Mouse (Mus musculus) hindbrain, postnatal 0 days (tissue): Measurements from ENCODE around the gene Slc1a2. TPM values are rescaled to one million over a fixed set of nuclear protein-coding genes. Genes with fewer than 3 reads are reported as not detected.

ENCODE experiments used
- ATAC-seq: fragments of 200-750 bp; cut with Nextera tagmentation; 2 replicates; pipeline ENCODE4 v1.8.0; 2017; ENCODE audit warnings: mild to moderate bottlenecking, moderate TSS enrichment, moderate library complexity
- DNase-seq: peaks from one replicate; pipeline ENCODE4 v3.0.0-alpha.2; 2015; ENCODE audit warnings: low spot score
- H3K27ac ChIP-seq: fragments of 300-500 bp; sonication (generic); 2 replicates; pipeline ENCODE4 v1.5.1; 2014; ENCODE audit warnings: mild to moderate bottlenecking
- H3K27me3 ChIP-seq: fragments of 300-500 bp; sonication (generic); 2 replicates; pipeline ENCODE4 v1.6.1; 2014; ENCODE audit warnings: low read length, mixed read lengths; ENCODE audit not compliant: insufficient read depth
- H3K36me3 ChIP-seq: fragments of 300-500 bp; sonication (generic); 2 replicates; pipeline ENCODE4 v1.6.1; 2014; ENCODE audit warnings: low read length, mixed read lengths; ENCODE audit not compliant: insufficient read depth
- H3K4me1 ChIP-seq: fragments of 300-500 bp; sonication (generic); 2 replicates; pipeline ENCODE4 v1.6.1; 2014; ENCODE audit warnings: antibody characterized with exemption, low read length, mixed read lengths; ENCODE audit not compliant: insufficient read depth
- H3K4me2 ChIP-seq: fragments of 300-500 bp; sonication (generic); 2 replicates; pipeline ENCODE4 v1.6.1; 2014; ENCODE audit warnings: low read depth, mild to moderate bottlenecking, low read length, moderate library complexity, mixed read lengths
- H3K4me3 ChIP-seq: fragments of 300-500 bp; sonication (generic); 2 replicates; pipeline ENCODE4 v1.5.1; 2014; ENCODE audit warnings: low read length
- H3K9ac ChIP-seq: fragments of 300-500 bp; sonication (generic); replicated peaks from 2 replicates; pipeline ENCODE4 v1.6.1; 2014; ENCODE audit warnings: mild to moderate bottlenecking, low read length, moderate library complexity, mixed read lengths
- H3K9me3 ChIP-seq: fragments of 300-500 bp; sonication (generic); 2 replicates; pipeline ENCODE4 v1.6.1; 2016; ENCODE audit warnings: low read length, mixed read lengths
- CTCF ChIP-seq: IDR thresholded peaks from 2 replicates; pipeline ENCODE4 v1.5.1; 2016; ENCODE audit warnings: antibody characterized with exemption, control low read depth, low read depth
- WGBS: fragments of 180-500 bp; shearing (Covaris S2); extraction: QIAGEN DNeasy Blood & Tissue Kit; methylation state at CpG from one replicate; pipeline ENCODE4 v1.1.7; 2014; 5-methylcytosine and 5-hydroxymethylcytosine counted together
- polyA plus RNA-seq: library from polyadenylated mRNA; unstranded; fragments of >200 nt; fragmentation: Nextera tagmentation; extraction: Ambion mirVana; gene quantifications from 2 replicates; pipeline ENCODE4 v1.2.1, GENCODE M21; 2015
- total RNA-seq: library from RNA; depleted of rRNA; stranded (reverse); fragments of >200 nt; gene quantifications from 2 replicates; pipeline ENCODE4 v1.2.3, GENCODE M21; 2014

Gene Slc1a2
- total and polyA plus RNA-seq, 2 experiments from 2014 or later = 21.9 to 130 TPM

GRCm38 (mm10) chr2:102782751-102783150, 124.3 kb downstream of the Slc1a2 start:
- 69% methylated on average over 7 of the region's 7 CpGs for WGBS
- Histone ChIP-seq H3K9ac (no peak overlapping the region), H3K4me3 (no peak overlapping the region), H3K36me3 (peaks cover 7% of the 10 kb centered on the region; the same call in 1 of the 2 replicates), H3K27me3 (no peaks in the 10 kb centered on the region), H3K27ac (no peak overlapping the region), H3K9me3 (no peaks in the 10 kb centered on the region), H3K4me1 (no peaks in the 10 kb centered on the region), H3K4me2 (no peak overlapping the region)
- DNase-seq = no peak
- no peak for ATAC-seq
- no peak for TF ChIP-seq CTCF

GRCm38 (mm10) chr2:102785696-102786095, 127.2 kb downstream of the Slc1a2 start:
- no peak overlapping the region for H3K9ac ChIP-seq
- ATAC-seq (no peak), DNase-seq (no peak)
- 73% methylated on average over 4 of the region's 4 CpGs for whole genome bisulfite sequencing
- no peaks in the 10 kb centered on the region for H3K9me3 ChIP-seq
- no peak overlapping the region for H3K27ac ChIP-seq
- H3K27me3 ChIP-seq = no peaks in the 10 kb centered on the region
- no peak overlapping the region for H3K4me3 ChIP-seq
- TF ChIP-seq CTCF = no peak
- H3K4me1 ChIP-seq = no peaks in the 10 kb centered on the region
- H3K36me3 ChIP-seq = 0 out of 2 replicates have a peak, but pooled peaks cover 3% of the 10 kb centered on the region
- no peak overlapping the region for H3K4me2 ChIP-seq

GRCm38 (mm10) chr2:102791641-102792040, 133.2 kb downstream of the Slc1a2 start:
- no peak for DNase-seq
- no peak for TF ChIP-seq CTCF
- Histone ChIP-seq H3K4me3 (no peak overlapping the region), H3K9me3 (no peaks in the 10 kb centered on the region), H3K9ac (no peak overlapping the region), H3K27me3 (no peaks in the 10 kb centered on the region), H3K27ac (no peak overlapping the region), H3K36me3 (no peaks in the 10 kb centered on the region), H3K4me1 (no peaks in the 10 kb centered on the region), H3K4me2 (no peak overlapping the region)
- WGBS = 77% methylated on average over 2 of the region's 2 CpGs
- no peak for ATAC-seq

- H3K36me3 ChIP-seq = no peaks in the 10 kb centered on the region
- ATAC-seq (no peak), DNase-seq (no peak)
- H3K4me3 ChIP-seq = no peak overlapping the region
- H3K27ac ChIP-seq = no peak overlapping the region
- H3K9ac ChIP-seq = no peak overlapping the region
- H3K9me3 ChIP-seq = no peaks in the 10 kb centered on the region
- no peaks in the 10 kb centered on the region for H3K27me3 ChIP-seq
- WGBS = 89% methylated on average over 6 of the region's 6 CpGs
- no peak for TF ChIP-seq CTCF
- no peaks in the 10 kb centered on the region for H3K4me1 ChIP-seq
- no peak overlapping the region for H3K4me2 ChIP-seq
Measured at GRCm38 (mm10) chr2:102792804-102793203, 134.3 kb downstream of the Slc1a2 start.

GRCm38 (mm10) chr2:102795034-102795433, 136.6 kb downstream of the Slc1a2 start:
- H3K36me3 ChIP-seq = no peaks in the 10 kb centered on the region
- H3K4me2 ChIP-seq = no peak overlapping the region
- TF ChIP-seq CTCF = no peak
- no peaks in the 10 kb centered on the region for H3K27me3 ChIP-seq
- no peak overlapping the region for H3K9ac ChIP-seq
- DNase-seq (no peak), ATAC-seq (no peak)
- WGBS = 89% methylated on average over 3 of the region's 3 CpGs
- no peak overlapping the region for H3K4me3 ChIP-seq
- no peaks in the 10 kb centered on the region for H3K4me1 ChIP-seq
- H3K27ac ChIP-seq = no peak overlapping the region
- H3K9me3 ChIP-seq = no peaks in the 10 kb centered on the region

GRCm38 (mm10) chr2:102798149-102798548, 139.7 kb downstream of the Slc1a2 start:
- no peak for TF ChIP-seq CTCF
- Histone ChIP-seq H3K27me3 (no peaks in the 10 kb centered on the region), H3K4me3 (no peak overlapping the region), H3K27ac (no peak overlapping the region), H3K4me2 (no peak overlapping the region), H3K4me1 (no peaks in the 10 kb centered on the region), H3K9ac (no peak overlapping the region), H3K36me3 (no peaks in the 10 kb centered on the region), H3K9me3 (no peaks in the 10 kb centered on the region)
- DNase-seq (no peak), ATAC-seq (no peak)
- WGBS = 77% methylated on average over 2 of the region's 2 CpGs

GRCm38 (mm10) chr2:102801899-102802298, 143.4 kb downstream of the Slc1a2 start:
- Histone ChIP-seq H3K4me2 (no peak overlapping the region), H3K9ac (no peak overlapping the region), H3K27me3 (no peaks in the 10 kb centered on the region), H3K4me3 (no peak overlapping the region), H3K27ac (no peak overlapping the region), H3K9me3 (no peaks in the 10 kb centered on the region), H3K36me3 (no peaks in the 10 kb centered on the region), H3K4me1 (no peaks in the 10 kb centered on the region)
- ATAC-seq = no peak
- DNase-seq = no peak
- TF ChIP-seq CTCF = no peak
- WGBS = 88% methylated on average over 1 of the region's 1 CpGs
